Mouse (Mus musculus) limb, embryonic 12.5 days (tissue): ENCODE measurements at regions not wholly inside any gene's neighbourhood (a gene's known extent, or its start where the extent isn't known, plus 50 kb on each side); places are given as distances from the start of the nearest gene placed in this dataset.
A peak's percentile ranks its signal among the peaks of the same experiment; 100 is the strongest.

Experiments
- ATAC-seq: fragments of 200-750 bp; cut with Nextera tagmentation; 2 replicates; pipeline ENCODE4 v1.8.0; 2017; ENCODE audit warnings: low read depth, moderate TSS enrichment; ENCODE audit not compliant: insufficient number of reproducible peaks, insufficient read depth, low FRiP score, low TSS enrichment
- H3K27ac ChIP-seq: fragments of 300-500 bp; sonication (generic); 2 replicates; pipeline ENCODE4 v1.5.1; 2016; ENCODE audit warnings: mild to moderate bottlenecking, moderate library complexity
- H3K27me3 ChIP-seq: fragments of 300-500 bp; sonication (generic); 2 replicates; pipeline ENCODE4 v1.6.1; 2016; ENCODE audit warnings: mild to moderate bottlenecking, moderate library complexity
- H3K36me3 ChIP-seq: fragments of 300-500 bp; sonication (generic); 2 replicates; pipeline ENCODE4 v1.6.1; 2016; ENCODE audit warnings: mild to moderate bottlenecking, moderate library complexity
- H3K4me1 ChIP-seq: fragments of 300-500 bp; sonication (generic); replicated peaks from 2 replicates; pipeline ENCODE4 v1.6.1; 2016
- H3K4me2 ChIP-seq: fragments of 300-500 bp; sonication (generic); 2 replicates; pipeline ENCODE4 v1.6.1; 2016; ENCODE audit warnings: mild to moderate bottlenecking, moderate library complexity
- H3K4me3 ChIP-seq: fragments of 300-500 bp; sonication (generic); replicated peaks from 2 replicates; pipeline ENCODE4 v1.5.1; 2016; ENCODE audit warnings: mild to moderate bottlenecking
- H3K9ac ChIP-seq: fragments of 300-500 bp; sonication (generic); replicated peaks from 2 replicates; pipeline ENCODE4 v1.6.1; 2016; ENCODE audit warnings: mild to moderate bottlenecking, moderate library complexity
- H3K9me3 ChIP-seq: fragments of 300-500 bp; sonication (generic); 2 replicates; pipeline ENCODE4 v1.6.1; 2016; ENCODE audit warnings: mild to moderate bottlenecking, moderate library complexity
- WGBS: fragments of 180-500 bp; shearing (Covaris S2); methylation state at CpG from one replicate; pipeline ENCODE4 v1.1.7; 2016; 5-methylcytosine and 5-hydroxymethylcytosine counted together

DNA sequence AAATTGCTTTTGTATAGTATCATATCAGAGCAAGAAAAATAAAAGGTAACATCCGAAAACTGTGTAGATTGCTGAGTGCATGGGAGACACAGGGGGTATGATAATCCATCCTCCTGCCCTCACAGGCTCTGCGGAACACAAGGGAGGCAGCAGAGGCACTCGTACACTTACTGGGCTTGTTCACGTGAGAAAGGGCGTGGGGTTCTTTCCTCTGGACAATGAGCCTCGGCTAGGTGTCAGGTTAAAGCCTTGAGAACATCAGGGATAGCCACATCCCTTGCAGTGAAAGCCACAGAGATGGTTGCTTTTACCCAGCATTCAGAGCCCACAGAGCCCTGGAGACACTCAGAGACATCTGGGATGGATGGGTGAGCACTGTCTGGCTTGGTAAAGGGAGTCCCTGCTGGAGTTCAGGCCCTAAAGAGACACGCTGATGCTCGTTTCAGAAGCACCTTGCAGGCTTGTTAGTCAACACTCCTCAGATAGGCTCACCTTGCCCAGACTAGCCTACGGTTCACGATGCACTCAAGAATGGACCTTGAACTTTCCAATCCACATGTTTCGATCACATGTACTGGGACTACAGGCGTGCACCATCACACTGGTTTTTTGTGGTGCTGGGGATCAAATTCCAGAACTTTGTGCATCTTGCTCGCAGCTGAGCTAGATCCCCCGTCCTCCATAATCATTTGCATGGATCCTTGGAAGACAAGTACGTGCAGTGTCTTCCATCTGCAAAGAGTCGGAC is 83.5 kb upstream of the Spin1 start:
- H3K9ac ChIP-seq = no peak overlapping the region
- peaks cover 28% of the 10 kb centered on the region for H3K4me1 ChIP-seq
- H3K4me2 ChIP-seq = no peak overlapping the region
- H3K36me3 ChIP-seq = no peaks in the 10 kb centered on the region
- H3K4me3 ChIP-seq = no peak overlapping the region
- H3K9me3 ChIP-seq = no peaks in the 10 kb centered on the region
- peak overlapping the region; percentile 84 for H3K27ac ChIP-seq
- H3K27me3 ChIP-seq = no peaks in the 10 kb centered on the region
- 64% methylated on average over 16 of the region's 16 CpGs for WGBS
- ATAC-seq = no peak

- 8% methylated on average over 10 of the region's 10 CpGs for WGBS
- Histone ChIP-seq H3K36me3 (no peaks in the 10 kb centered on the region), H3K4me3 (no peak overlapping the region), H3K9me3 (no peaks in the 10 kb centered on the region), H3K4me1 (peaks cover 35% of the 10 kb centered on the region), H3K27ac (peak overlapping the region; percentile 84), H3K4me2 (no peak overlapping the region), H3K27me3 (no peaks in the 10 kb centered on the region), H3K9ac (no peak overlapping the region)
- peak; percentile 62; the same call in 1 of the 2 replicates for ATAC-seq
Measured at GRCm38 (mm10) chr13:51017727-51018321, 82.9 kb upstream of the Spin1 start.

DNA sequence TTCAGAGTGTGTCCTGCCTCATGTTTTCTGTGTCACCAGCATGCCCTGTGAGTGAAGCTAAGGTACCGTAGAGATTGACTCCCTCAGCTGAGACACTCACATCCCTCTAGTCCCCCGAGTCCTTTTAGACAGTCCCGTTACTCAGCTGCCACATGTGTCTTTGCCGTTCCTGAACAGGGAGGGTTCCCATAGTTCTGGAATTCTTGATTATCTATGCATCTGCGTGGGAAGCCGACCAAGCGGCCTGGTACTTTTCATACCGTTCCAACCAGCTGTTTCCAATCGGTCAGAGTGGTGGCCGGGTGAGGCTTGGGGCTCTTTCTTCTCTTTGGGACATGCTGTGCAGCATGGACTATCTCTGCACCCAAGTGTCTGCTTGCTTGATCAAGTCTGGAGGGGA is 82.3 kb upstream of the Spin1 start:
- H3K27ac ChIP-seq = peak overlapping the region; percentile 84
- H3K4me3 ChIP-seq = no peak overlapping the region
- no peaks in the 10 kb centered on the region for H3K9me3 ChIP-seq
- no peak overlapping the region for H3K9ac ChIP-seq
- no peaks in the 10 kb centered on the region for H3K27me3 ChIP-seq
- WGBS = 33% methylated on average over 10 of the region's 10 CpGs
- 0 out of 2 replicates have a peak, but pooled peaks have one; percentile 1 for ATAC-seq
- H3K36me3 ChIP-seq = no peaks in the 10 kb centered on the region
- H3K4me1 ChIP-seq = peaks cover 40% of the 10 kb centered on the region
- H3K4me2 ChIP-seq = no peak overlapping the region

DNA sequence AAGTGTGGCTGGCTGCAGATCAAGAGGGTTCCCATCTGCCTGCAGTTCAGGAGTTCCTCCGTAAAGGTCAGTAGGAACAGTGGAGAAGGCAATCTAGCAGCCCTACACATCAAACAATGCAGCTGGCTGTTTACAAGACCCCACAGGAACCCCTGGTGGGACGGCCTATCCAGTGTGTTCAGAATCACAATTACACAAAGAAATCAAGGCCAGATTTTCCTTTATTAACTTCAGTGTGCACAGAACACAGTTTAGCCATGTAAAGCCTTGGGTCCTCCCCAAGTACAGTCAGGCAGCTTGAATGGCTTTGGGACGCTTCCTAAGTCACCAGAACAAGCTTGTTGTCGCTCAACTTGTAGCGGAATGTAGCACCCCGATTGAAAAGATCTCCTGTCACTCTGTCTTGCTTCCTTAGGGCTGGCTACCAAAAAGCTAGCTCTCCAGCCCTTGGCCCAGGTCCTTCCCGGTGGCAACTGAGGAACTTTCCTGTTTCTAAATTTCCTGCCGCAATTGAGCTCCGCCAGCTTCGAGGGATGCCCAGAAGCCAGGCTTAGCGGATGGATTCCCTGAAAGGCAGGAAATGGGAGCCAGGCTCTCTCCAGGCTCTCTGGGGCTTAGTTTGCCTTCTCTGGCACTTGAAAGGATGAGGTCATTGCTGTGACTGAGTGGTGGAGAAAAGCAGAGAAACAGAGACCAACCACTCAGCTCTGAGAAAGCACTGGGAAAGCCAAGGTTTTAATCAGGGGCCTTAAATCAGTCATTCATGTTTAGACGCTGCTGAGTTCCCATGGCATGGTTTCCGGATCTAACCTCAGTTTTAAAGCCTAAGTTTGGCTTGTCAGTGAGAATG is 78.1 kb upstream of the Spin1 start:
- peak overlapping the region; percentile 90 for H3K27ac ChIP-seq
- no peaks in the 10 kb centered on the region for H3K36me3 ChIP-seq
- H3K9me3 ChIP-seq = no peaks in the 10 kb centered on the region
- no peak overlapping the region for H3K9ac ChIP-seq
- no peaks in the 10 kb centered on the region for H3K27me3 ChIP-seq
- ATAC-seq = peak; percentile 48; the same call in 1 of the 2 replicates
- 30% methylated on average over 13 of the region's 13 CpGs for WGBS
- peaks cover 36% of the 10 kb centered on the region for H3K4me1 ChIP-seq
- H3K4me2 ChIP-seq = no peak overlapping the region
- no peak overlapping the region for H3K4me3 ChIP-seq

- ATAC-seq = 0 out of 2 replicates have a peak, but pooled peaks have one; percentile 3
- Histone ChIP-seq H3K9ac (no peak overlapping the region), H3K9me3 (no peaks in the 10 kb centered on the region), H3K4me2 (no peak overlapping the region), H3K4me1 (peaks cover 30% of the 10 kb centered on the region), H3K27me3 (no peaks in the 10 kb centered on the region), H3K27ac (peak overlapping the region; percentile 90), H3K36me3 (no peaks in the 10 kb centered on the region), H3K4me3 (no peak overlapping the region)
- 79% methylated on average over 11 of the region's 11 CpGs for WGBS
Measured at GRCm38 (mm10) chr13:51023271-51023670, 77.4 kb upstream of the Spin1 start.

DNA sequence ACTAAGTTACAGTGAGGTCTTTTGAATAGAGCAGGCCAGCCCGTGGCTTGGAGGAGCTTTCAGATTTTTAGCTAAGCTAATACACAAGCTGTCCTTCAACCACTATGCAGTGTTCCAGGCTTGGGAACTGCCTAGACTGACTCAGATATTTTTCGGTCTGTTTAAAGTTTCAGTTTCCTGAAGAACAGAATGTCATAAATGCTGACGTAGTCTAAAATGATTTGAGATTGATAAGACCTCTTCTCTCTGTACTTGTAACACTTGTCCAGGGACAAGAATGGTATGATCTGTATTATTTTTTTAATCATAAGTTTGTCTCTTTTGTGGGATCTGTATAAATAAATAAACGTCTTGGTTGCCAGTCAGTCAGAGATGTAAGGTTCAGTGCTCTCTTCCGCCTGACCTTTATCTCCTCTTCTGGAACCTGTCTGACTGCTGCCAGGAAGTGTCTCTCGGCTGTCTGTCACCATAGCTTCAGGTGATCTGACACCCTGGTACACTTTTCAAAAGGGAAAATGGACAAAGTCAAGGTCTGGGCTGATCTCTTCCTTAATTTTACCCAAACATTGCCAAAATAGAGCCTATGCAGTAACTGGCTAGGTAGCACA is 74.3 kb upstream of the Spin1 start:
- Histone ChIP-seq H3K4me2 (no peak overlapping the region), H3K4me1 (peaks cover 25% of the 10 kb centered on the region), H3K36me3 (no peaks in the 10 kb centered on the region), H3K9ac (no peak overlapping the region), H3K27ac (peak overlapping the region; percentile 37), H3K27me3 (no peaks in the 10 kb centered on the region), H3K9me3 (0 out of 2 replicates have a peak, but pooled peaks cover 3% of the 10 kb centered on the region), H3K4me3 (no peak overlapping the region)
- ATAC-seq = no peak
- WGBS = 77% methylated on average over 6 of the region's 6 CpGs

DNA sequence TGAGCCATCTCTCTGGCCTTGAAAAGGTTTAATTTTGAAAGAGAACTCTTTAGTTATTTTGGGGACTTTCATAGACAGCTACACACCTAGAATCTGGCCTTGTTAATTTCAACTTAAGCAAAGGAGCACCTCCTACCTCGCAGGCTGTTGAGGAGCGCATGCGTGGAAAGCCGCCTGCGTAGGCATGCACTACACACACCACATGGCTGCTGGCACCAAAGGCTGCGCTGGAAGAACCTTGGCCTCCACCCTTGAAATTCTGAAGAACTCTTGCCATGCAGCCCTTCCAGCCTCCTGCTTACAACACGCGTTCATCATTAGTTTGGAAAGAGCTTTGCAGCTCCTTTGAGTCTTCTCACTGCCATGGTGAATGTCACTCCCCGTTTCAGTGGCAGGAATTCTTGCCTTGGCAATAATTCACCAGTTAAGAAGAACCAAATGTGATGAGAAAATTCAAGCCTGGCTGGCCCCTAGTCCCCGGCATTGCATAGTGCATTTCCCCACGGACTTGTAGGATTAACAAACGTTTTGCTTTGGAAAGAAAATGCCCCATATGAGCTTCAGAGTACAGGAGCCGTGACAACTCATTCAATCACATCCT is 62.7 kb upstream of the Spin1 start:
- no peaks in the 10 kb centered on the region for H3K27me3 ChIP-seq
- H3K4me2 ChIP-seq = no peak overlapping the region
- H3K9ac ChIP-seq = no peak overlapping the region
- no peak overlapping the region for H3K4me3 ChIP-seq
- no peaks in the 10 kb centered on the region for H3K4me1 ChIP-seq
- H3K36me3 ChIP-seq = no peaks in the 10 kb centered on the region
- H3K27ac ChIP-seq = no peak overlapping the region
- H3K9me3 ChIP-seq = peaks cover 12% of the 10 kb centered on the region; the same call in 1 of the 2 replicates
- WGBS = 83% methylated on average over 13 of the region's 13 CpGs
- ATAC-seq = no peak

DNA sequence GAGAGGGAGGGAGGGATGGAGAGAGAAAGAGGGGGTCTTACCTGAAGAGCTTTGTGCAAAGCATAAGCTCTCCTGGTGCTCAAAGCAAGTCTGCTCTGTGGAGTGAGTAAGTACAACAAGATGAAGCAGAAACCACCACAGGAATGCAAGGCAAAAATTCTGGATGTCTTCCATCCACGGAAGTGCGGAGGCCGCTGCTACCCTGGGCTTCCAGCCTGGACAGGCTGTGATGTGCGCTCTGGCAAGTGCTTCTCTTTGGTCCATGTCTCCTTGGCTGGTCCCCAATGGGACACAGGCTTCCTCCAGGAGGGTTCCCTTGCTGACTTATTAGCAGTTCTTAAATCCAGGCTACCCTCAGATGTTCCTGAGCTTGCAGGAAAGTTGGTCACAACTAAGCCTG is 61.7 kb upstream of the Spin1 start:
- Histone ChIP-seq H3K36me3 (no peaks in the 10 kb centered on the region), H3K4me2 (no peak overlapping the region), H3K9ac (no peak overlapping the region), H3K27me3 (no peaks in the 10 kb centered on the region), H3K9me3 (peaks cover 22% of the 10 kb centered on the region), H3K4me3 (no peak overlapping the region), H3K4me1 (no peaks in the 10 kb centered on the region), H3K27ac (no peak overlapping the region)
- WGBS = 86% methylated on average over 4 of the region's 4 CpGs
- no peak for ATAC-seq

- no peaks in the 10 kb centered on the region for H3K27me3 ChIP-seq
- no peak overlapping the region for H3K4me3 ChIP-seq
- H3K36me3 ChIP-seq = no peaks in the 10 kb centered on the region
- H3K9me3 ChIP-seq = peaks cover 29% of the 10 kb centered on the region
- H3K4me2 ChIP-seq = no peak overlapping the region
- no peak overlapping the region for H3K27ac ChIP-seq
- H3K4me1 ChIP-seq = no peaks in the 10 kb centered on the region
- H3K9ac ChIP-seq = no peak overlapping the region
- WGBS = 70% methylated on average over 2 of the region's 2 CpGs
- ATAC-seq = no peak
Measured at GRCm38 (mm10) chr13:51041121-51041520, 59.6 kb upstream of the Spin1 start.

GRCm38 (mm10) chr13:51042881-51043402 is 57.7 kb upstream of the Spin1 start:
- H3K27me3 ChIP-seq = no peaks in the 10 kb centered on the region
- ATAC-seq = no peak
- H3K4me3 ChIP-seq = no peak overlapping the region
- H3K9ac ChIP-seq = no peak overlapping the region
- no peaks in the 10 kb centered on the region for H3K36me3 ChIP-seq
- no peak overlapping the region for H3K4me2 ChIP-seq
- WGBS = 91% methylated on average over 9 of the region's 9 CpGs
- H3K9me3 ChIP-seq = peaks cover 25% of the 10 kb centered on the region
- H3K27ac ChIP-seq = no peak overlapping the region
- H3K4me1 ChIP-seq = no peaks in the 10 kb centered on the region
